Mouse (Mus musculus): ENCODE measurements around the gene Ergic1.

Ergic1 gene

DNA sequence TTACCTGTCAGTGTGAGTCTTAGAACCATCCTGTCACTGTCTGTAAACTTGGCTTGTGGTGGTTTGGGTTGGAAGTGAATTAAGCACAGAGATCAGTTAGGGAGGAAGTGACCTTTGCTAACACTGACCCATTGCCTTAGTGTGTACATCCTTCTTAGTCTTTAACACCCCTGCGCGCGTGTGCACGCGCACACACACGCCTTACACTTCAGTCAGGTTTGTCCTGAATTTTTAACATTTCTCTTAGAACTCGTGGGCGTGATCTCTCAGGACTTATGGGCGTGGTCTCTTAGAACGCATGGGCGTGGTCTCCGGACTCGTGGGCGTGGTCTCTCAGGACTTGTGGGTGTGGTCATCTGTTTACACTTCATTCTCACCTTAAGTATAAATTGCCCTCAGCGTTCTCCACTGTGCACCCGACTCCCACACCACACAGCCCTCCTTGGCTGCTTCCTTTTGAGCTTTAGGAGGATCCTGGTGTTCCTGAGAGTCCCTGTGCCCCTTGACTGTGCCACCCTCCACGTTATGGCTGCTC, 39.7 kb downstream of the Ergic1 start:
- peak in 1 of 2 experiments; percentile 67 for DNase-seq (ENCODE audit: low spot score in 2 of 2)

DNA sequence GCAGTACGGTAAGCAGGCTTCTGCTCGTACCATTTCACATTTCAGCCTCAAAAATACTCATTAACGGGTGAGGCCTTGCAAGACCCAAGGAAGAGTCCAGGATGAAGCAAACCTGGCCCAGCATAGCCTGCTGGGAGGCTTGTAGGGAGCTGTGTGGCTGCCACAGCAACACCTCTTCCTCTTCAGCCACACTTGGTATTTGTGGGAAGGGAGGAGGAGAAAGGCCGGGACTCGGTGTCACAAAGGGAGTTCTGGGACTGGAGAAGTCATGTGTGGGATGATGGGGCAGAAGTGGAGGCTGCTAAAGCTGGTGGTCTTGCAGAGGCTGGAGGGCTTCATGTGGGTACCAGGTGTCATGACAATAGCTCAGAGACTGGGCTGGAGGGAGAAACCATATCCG, 40.2 kb downstream of the Ergic1 start:
- DNase-seq (ENCODE audit: low spot score in 2 of 2) = no peak

DNA sequence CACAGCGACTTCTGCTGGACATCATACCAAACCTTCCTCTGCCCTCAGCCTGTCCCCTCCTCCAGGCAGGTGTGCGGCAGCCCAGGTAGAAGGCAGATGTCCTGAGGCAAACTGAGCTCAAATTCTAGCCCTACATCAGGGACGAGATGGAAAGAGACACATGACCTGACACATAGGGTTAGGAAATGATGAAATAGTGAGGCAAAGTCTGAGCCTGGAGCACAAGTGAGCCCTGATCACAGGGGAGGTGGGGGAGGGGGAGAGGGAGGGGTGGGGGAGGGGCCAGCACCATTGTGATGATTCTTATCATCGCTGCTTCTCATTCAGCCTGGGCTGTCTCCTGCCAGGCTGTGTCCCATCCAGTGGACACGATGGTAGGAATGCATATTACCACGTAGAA, 40.6 kb downstream of the Ergic1 start:
- DNase-seq (ENCODE audit: low spot score in 2 of 2) = no peak

DNA sequence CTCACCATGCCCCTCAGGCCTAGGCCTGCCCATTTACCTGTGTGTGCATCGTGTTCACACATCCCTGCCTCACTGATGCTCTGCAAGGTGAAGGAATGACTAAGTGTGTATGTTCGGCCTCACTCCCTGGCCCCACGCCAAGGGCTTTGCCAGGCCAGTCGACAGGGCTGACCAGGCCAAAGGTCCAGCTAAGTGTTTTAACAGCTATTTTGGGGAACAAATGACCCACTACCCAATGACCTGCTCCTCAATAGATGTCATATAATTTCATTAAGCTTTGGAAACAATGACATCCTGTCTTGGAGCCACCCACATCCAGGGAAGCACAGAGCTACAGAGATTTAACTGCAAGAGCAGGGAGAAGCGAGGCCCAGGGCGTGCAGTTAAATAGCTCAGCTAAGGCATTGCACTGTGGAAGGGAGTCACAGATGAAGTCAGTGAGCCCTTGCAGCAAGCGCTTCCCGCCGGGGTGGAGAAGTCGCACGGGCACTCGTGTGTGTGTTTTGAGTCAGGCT, 41.1 kb downstream of the Ergic1 start:
- DNase-seq (ENCODE audit: low spot score in 2 of 2) = no peak

DNA sequence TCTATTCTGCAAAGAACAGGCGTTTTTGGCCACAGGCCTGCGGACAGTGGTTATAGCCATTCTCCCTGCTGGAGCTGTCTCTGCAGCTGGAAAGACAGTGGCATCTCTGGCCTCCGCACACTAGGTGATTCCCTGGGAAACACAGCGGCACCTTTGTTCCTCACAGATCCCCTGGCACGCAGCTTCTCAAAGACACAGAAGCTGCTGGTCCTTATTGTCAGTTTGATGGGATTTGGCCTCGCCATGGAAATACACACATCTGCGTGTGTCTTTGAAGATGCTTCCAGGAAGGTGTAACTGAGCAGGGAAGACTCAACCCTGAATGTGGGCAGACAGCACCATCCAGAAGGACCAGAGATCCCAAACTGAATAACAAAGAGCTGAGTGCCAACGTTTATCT, 42.0 kb downstream of the Ergic1 start:
- DNase-seq (ENCODE audit: low spot score in 2 of 2) = no peak

DNA sequence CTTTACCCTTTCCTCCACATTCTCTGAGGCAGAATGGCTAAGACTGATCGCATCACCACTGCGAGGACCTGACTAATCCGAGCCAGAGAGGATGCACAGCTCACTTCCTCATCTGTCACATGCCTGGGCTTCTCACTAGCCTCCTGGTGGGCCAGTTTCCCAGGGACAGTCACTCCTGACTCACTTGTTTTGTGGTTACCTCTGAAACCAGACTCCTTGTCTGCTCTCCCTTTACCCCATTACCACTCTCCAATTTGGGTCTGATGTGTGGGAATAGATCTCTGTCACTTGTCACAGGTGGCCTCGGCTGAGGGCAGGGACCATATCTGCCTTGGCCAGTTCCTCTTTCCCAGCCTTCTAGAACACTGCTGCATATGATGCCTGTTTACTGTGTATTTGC, 44.3 kb downstream of the Ergic1 start:
- DNase-seq (ENCODE audit: low spot score in 2 of 2) = no peak

DNA sequence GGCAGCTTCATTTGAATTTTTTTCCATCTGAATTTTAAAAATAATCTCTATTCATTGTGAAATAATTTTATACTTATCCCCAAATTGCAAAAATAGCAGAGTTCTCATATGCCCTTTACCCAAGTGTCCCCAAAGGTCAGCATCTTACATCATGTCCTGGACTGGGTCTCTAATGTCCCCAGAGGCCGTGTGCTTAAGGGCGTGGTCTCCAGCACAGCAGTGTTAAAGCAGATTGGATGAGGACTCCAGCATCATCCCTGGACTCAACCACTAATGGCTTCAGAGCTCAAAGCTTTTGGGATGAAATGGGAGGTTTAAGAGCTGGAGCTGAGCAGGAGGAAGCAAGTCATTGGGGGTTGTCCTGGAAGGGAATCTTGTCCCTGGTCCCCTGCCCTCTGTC, 45.2 kb downstream of the Ergic1 start:
- no peak for DNase-seq (ENCODE audit: low spot score in 2 of 2)

DNA sequence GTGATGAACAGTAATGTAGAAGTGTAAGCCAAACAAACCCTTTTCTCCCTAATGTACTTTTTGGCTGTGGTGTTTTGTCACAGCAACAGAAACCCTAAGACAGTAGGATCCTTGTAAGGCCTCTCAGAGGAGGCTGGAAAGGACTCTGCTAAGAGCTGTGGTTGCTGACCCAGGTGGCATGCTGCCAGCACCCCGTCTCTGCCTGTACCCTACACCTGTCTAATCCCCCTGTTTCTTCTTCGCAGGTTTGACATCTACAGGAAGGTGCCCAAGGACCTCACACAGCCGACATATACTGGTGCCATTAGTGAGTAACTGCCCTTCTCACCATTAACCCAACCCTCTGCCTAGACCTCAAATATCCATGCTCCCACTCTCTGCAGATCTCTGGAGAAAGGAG, 47.1 kb downstream of the Ergic1 start:
- no peak for DNase-seq (ENCODE audit: low spot score in 2 of 2)

DNA sequence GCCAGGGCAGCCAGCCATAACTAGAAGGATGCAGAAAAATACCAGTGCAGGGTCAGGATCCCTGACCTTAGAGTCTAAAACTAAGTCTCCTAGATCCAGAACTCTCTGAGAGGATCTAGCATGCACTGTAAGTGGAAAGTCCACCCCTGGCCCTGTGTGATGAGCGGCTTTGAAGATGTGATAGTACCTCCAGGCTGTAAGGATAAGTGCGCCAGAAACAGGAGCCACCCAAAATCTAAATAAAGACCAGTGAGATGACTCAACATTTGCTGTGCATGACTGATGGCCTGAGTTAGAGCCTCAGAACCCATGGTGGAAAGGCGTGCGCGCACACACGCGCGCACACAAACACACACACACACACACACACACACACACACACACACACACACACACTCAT, 47.6 kb downstream of the Ergic1 start:
- DNase-seq (ENCODE audit: low spot score in 2 of 2) = no peak

DNA sequence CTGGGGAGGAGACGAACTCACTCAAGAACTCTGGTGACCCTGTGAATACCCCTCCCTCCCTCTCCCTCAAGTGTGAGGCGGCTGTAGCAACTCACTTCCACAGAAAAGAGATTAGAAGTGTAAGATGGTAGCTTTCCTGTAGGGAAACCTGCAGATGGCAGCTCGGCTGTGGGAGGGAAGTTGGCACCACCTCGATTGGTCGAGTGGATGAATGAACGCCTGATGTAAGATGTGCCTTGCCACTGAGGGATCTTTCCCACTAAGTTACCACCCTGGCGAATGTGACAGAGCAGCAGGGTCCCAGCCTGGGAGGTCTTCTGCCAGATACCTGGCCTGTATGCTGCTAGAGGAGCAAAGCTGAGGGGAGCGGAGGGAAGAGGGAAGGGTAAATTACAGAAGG, 48.5 kb downstream of the Ergic1 start:
- no peak for DNase-seq (ENCODE audit: low spot score in 2 of 2)

DNA sequence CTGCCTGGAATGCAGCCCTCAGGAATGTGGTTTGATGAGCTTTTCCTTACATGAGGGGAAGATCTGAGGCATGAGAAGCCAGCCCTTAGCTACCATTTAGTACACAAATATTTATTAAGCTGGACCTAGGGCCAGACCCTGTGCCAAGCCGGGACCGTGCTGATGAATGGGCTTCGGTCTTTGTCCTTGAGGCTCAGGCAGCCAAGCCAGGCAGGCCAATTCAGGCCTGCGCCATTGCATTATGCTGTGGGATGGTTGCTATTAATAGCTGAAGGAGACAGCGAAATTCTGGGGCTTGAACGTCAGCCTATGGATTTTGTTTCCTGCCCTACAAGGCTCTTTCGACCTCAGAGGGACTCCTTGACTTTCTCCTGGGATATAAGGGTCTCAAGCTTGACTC, 50.0 kb downstream of the Ergic1 start:
- DNase-seq (ENCODE audit: low spot score in 2 of 2) = no peak

DNA sequence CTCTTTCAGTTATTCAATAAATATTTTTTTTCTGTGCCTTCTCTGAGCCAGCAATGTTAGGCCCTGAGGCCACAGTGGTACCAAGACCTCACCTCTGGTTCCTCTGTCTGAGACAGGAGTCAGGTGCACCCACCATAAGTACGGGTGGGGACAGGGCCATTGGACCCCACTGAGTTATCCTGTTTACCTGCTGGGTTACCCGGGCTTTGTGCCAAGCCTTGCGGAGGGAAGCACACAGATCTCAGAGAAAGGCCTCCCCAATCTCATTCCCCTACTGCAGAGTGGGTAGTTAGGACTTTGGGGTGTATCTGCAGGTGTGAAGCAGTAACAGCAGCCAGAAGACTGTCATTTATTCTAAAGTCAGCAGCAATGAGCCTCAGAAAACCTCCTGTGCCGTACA, 50.6 kb downstream of the Ergic1 start:
- no peak for DNase-seq (ENCODE audit: low spot score in 2 of 2)

DNA sequence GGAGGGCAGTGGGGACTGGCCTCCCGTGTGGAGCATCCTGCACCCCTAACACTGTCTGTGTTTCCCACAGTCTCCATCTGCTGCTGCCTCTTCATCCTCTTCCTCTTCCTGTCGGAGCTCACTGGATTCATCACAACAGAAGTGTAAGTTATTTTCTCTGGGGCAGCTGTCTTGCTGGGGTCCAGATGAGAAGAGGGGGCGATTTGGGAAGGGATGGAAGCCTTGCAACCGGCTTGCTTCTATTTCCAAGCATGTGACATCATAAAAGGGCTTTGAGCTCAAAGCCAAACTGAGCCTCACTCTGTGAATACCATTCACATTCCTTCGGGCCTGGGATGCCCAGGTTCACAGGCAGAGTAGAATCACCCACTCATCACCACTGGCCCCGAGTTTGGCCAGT, 53.0 kb downstream of the Ergic1 start:
- no peak for DNase-seq (ENCODE audit: low spot score in 2 of 2)

DNA sequence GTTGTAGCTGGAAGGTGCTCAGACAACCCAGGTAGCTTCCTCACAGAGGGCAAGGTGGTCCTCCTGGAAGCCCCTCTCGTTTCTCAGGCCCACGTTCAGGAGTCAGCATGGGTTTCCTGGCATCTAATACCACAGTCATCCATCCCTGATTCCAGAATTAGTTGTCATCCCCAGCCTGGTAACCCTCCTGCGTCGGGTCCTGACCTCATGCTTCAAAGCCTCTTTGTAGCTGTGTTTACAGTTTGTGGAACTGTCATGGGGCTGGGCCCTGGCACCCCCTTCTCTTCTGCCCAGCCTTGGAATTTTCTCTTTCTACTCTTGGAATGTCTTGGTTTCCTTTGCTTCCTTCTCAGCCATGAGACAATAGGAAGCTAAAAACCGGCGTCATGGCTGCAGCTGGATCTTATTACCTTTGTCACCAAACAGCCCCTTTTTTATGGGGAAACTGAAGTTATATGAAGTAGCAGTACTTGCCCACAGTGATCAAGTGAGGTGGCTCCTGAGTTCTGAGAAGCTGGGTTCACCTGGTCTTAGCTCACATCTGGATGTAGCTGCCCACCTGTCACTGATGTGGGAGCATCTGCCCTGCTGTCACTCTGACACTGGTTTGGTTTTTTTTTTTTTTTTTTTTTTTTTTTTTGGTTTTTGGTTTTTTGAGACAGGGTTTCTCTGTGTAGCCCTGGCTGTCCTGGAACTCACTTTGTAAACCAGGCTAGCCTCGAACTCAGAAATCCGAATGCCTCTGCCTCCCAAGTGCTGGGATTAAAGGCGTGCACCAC, 53.6 kb downstream of the Ergic1 start:
- no peak for DNase-seq (ENCODE audit: low spot score in 2 of 2)

DNA sequence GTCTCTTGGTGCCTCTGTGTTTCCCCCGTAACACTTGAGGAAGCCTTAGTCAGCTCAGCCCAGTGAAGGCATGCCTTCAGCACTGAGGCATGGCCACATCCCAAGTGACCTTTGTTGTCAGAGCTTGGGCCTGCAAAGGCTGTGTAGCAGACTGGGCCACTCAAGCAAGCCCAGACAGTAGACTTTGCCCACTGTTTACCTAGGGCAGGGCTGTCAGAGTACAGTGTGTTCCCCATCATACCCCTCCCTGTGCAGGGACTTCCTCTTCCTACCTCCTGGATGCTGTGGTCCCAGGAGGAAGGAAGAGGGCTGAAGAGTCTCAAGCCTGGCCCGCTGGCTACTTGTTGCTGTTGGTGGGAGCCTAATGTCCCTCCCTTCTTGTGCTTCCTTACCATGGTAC, 55.4 kb downstream of the Ergic1 start:
- DNase-seq (ENCODE audit: low spot score in 2 of 2) = no peak

DNA sequence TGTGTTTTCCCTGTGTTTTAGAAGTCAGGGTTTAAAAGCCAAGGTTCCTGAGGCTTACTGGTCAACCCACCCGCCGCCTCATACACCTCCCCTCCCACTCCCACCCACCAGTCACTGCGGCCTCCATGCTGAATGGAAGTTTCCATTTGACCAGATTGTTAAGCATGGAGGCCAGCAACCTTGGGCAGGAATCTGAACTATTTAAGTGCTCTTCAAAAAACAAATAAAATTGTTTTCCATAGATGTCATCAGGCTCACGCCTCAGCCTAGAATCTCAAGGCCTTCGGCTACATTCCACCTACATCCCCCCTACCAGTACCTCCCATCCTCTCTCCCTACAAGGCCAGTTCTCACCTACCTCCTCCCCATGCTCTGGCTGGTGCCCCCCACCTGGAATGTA, 57.2 kb downstream of the Ergic1 start:
- no peak for DNase-seq (ENCODE audit: low spot score in 2 of 2)

DNA sequence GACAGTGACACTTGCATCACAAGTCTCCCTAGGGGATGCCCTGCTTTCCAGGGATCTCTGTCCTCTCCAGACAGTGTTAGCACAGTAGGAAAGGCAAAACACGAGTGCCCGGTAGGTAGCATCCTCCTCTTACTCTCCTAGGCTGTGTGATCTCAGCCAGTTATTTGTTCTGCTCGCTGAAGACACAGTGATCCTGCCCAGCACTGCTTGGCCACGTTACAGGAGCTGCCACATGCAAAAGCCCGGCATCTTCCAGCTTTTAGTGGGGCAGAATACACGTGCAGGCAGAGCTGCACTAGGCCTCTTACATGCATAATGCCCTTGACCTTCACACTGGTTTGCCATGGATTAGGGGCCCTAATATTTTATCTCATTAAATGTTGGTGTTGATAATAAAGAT, 58.3 kb downstream of the Ergic1 start:
- DNase-seq (ENCODE audit: low spot score in 2 of 2) = no peak

DNA sequence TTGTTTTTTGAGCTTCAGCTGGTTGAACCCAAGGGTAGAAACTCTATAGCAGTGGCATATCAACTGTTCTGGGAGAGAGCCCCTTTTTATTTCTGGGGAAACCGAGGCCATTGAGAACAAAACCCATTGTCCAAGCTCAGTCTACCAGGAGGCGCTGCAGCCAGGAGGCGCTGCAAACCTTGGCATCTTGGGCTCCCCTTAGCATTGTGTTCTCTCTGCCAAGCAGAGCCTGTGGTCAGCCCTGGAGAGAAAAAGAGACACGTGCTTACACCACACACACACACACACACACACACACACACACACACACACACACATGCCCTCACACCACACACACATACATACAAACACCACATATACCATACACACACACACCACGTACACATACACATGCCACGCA, 59.0 kb downstream of the Ergic1 start:
- no peak for DNase-seq (ENCODE audit: low spot score in 2 of 2)

DNA sequence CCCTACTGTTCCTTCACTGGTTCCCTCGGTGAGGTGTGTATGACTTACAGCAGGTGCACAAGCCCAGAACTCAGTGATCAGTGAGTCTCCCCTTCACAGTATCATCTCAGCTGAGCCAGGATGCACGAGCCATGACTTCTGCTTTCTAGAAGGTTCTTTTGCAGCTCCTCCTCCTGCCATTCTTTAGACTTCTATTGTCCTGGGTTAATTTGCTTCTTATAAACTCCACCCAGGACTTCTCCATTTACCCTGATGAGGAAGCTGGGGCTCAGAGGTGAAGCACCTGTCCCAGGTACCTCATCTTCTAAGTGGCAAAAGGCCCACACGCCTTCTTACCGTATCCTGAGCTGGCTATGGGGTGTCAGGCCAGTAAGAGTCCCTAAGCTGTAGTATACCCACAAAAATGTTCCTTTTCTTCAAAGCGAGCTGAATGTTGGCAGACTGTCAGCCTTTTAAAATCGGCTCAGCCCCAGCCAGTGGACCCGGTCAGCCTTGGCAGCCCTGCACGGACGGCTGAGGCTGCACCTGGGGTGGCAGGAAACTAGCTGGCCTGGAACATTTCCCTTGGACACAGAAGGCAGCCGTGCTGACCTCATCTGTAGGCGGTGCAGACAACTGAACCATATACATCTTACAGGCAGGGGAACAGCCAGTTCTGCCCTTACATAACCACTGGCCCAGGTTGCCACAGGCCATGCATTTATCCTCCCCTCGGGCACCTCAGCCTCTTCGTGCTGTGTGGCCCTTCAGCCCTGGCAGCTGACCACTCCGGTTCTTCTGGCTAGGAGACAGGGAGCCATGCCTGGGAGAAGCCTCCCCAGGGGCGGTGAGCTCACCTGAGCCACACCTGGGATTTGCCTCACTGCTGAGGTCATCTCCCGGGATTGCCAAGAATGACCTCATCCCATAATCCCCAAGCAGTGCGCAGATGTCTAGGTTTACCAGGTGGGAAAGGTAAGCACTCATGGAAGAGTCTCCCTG, 59.8 kb downstream of the Ergic1 start:
- no peak for DNase-seq (ENCODE audit: low spot score in 2 of 2)

DNA sequence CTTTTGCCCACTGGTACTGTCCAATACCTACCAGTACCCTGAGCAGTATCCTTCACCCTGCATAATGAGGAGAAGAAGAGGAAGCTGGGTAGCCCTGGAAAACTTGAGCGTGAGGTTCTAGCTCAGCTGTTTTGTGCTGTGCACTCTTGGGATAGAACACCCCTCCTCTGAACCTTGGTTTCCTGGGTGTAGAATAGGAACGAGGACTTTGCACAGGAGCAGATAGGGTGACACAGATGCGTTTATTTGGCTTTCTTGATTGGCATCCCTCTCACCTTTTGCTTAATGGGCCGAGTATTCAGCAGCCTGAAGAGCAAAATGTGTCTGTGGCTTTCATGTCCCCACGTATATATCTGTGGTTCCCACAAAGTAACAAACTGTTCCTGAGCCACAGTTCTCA, 60.6 kb downstream of the Ergic1 start:
- DNase-seq (ENCODE audit: low spot score in 2 of 2) = no peak

DNA sequence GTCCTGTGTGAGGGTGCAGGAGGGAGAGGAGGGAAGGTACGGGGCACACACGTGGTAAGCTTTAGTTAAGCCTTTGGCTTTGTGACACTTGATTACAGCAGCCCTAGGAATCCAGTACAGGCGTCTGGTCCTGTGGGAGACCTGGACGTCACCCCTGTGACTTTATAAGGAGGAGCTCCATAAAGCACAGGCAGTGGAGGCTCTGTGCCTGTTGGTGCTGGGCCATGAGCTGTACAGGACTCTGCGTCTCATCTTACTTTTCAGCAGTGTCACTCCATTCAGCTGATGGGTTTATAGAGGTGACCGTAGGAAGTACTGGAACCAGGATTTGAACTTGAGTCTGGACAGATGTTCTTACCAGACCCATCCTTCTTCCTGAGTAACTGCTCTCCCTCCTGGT, 62.7 kb downstream of the Ergic1 start:
- no peak for DNase-seq (ENCODE audit: low spot score in 2 of 2)

DNA sequence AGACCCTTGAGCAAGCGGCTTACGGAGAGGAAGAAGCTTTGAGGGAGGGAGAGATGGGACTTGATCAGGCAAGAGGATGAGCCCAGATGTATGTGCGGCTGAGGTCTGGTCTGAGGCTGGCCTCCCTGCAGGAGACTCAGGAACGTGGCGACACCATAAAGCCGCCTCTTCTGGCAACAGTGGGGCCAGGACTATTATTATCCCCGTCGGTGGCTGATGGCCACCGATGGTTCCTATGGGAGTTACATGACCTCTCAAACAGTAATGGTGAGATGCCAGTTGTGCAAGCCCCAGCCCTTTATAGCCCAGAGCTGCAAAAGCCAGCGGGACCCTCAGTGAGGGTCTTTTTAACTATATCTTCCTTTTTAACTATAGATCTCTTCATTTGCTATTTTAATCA, 63.7 kb downstream of the Ergic1 start:
- DNase-seq (ENCODE audit: low spot score in 2 of 2) = no peak

All from spleen, postnatal 4 days (tissue).